Mouse (Mus musculus) MEL-GATA-1-ER (cell line): ENCODE results near the gene Dnajc25.

Experiments used
- DNase-seq: peaks from one replicate; pipeline ENCODE4 v3.0.0-alpha.2; 2012; ENCODE audit warnings: low read depth; ENCODE audit errors: extremely low read depth

The Dnajc25 gene

GRCm38 (mm10) chr4:58994762-58995161 lies at the start of gene Dnajc25:
Gene Dnajc25, plus strand, starts transcription at chr4:58995062.
- no peak for DNase-seq

- no peak for DNase-seq
Observed at GRCm38 (mm10) chr4:58948391-58948790, 46.5 kb upstream of the Dnajc25 start.

- no peak for DNase-seq
Observed at GRCm38 (mm10) chr4:58952630-58953029, 42.2 kb upstream of the Dnajc25 start.

- no peak for DNase-seq
Observed at GRCm38 (mm10) chr4:58961719-58962118, 33.1 kb upstream of the Dnajc25 start.

- DNase-seq = no peak
Observed at GRCm38 (mm10) chr4:58963271-58963670, 31.6 kb upstream of the Dnajc25 start.

GRCm38 (mm10) chr4:58965136-58965535 lies 29.7 kb upstream of the Dnajc25 start:
- DNase-seq = no peak

- DNase-seq = peak; percentile 33
Observed at GRCm38 (mm10) chr4:58970678-58971077, 24.2 kb upstream of the Dnajc25 start.

GRCm38 (mm10) chr4:58975711-58976110 lies 19.2 kb upstream of the Dnajc25 start:
- no peak for DNase-seq

GRCm38 (mm10) chr4:58981421-58981820 lies 13.4 kb upstream of the Dnajc25 start:
- DNase-seq = no peak

- no peak for DNase-seq
Observed at GRCm38 (mm10) chr4:58982806-58983205, 12.1 kb upstream of the Dnajc25 start.

- peak; percentile 63 for DNase-seq
Observed at GRCm38 (mm10) chr4:58985157-58985648, 9.7 kb upstream of the Dnajc25 start.

GRCm38 (mm10) chr4:58986540-58987190 lies 8.2 kb upstream of the Dnajc25 start, which contains the start of gene Ptgr1:
Gene Ptgr1, minus strand, starts transcription at chr4:58987119.
- DNase-seq = peak; percentile 85

- no peak for DNase-seq
Observed at GRCm38 (mm10) chr4:58989303-58989898, 5.5 kb upstream of the Dnajc25 start.

GRCm38 (mm10) chr4:58990609-58991434 lies 4.0 kb upstream of the Dnajc25 start:
- DNase-seq = no peak

GRCm38 (mm10) chr4:58992195-58992594 lies 2.7 kb upstream of the Dnajc25 start:
- DNase-seq = no peak

GRCm38 (mm10) chr4:58995251-58995693 lies 410 bp downstream of the Dnajc25 start:
- DNase-seq = no peak

GRCm38 (mm10) chr4:58997081-58997480 lies 2.2 kb downstream of the Dnajc25 start:
- DNase-seq = no peak

GRCm38 (mm10) chr4:58998688-58999087 lies 3.8 kb downstream of the Dnajc25 start:
- no peak for DNase-seq

- peak; percentile 66 for DNase-seq
Observed at GRCm38 (mm10) chr4:58999686-59000085, 4.8 kb downstream of the Dnajc25 start.

- peak; percentile 81 for DNase-seq
Observed at GRCm38 (mm10) chr4:59000614-59001013, 5.8 kb downstream of the Dnajc25 start.

GRCm38 (mm10) chr4:59002948-59003805 lies 8.3 kb downstream of the Dnajc25 start, which contains the start of gene Gm20503:
Gene Gm20503, plus strand, starts transcription at chr4:59003210.
- DNase-seq = no peak
